Mouse (Mus musculus) erythroblast, embryonic 14.5 days (primary cell): ENCODE measurements around the gene Meis1.

Source experiments
- GATA1 ChIP-seq: IDR thresholded peaks from 2 replicates; pipeline ENCODE4 v1.6.1; 2012; ENCODE audit warnings: low read length, inconsistent platforms, mixed read lengths
- TAL1 ChIP-seq: IDR thresholded peaks from 3 replicates; pipeline ENCODE4 v1.6.1; 2012; ENCODE audit warnings: low read length, inconsistent platforms, mixed read lengths

DNA sequence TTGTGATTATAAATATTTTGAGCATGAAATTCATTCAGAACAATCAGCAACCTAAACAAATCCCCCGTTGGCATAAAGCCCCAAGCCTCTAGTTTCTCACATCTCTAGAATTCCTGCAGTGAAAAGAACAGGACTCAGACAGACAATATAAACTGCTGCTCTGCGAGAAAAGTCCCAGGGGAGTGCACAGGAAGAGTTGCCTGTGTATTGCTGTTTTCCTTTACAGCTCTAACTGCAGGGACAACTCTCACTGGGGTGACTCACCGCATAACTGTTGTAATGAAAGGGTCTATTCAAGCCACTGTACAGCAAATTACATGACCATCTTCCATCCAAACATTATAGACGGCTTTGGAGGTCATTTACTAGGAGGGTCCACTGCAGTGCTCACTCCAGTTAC, 77.9 kb downstream of the Meis1 start:
- TF ChIP-seq TAL1: no peak
- TF ChIP-seq GATA1: no peak
